Mouse (Mus musculus) neural tube, embryonic 15.5 days (tissue): ENCODE results near the gene Cnot6. TPM values are rescaled to one million over a fixed set of nuclear protein-coding genes. Genes with fewer than 3 reads are reported as not detected.

Source experiments
- ATAC-seq: fragments of 200-750 bp; cut with Nextera tagmentation; 2 replicates; pipeline ENCODE4 v1.8.0; 2017; ENCODE audit warnings: mild to moderate bottlenecking, moderate TSS enrichment, moderate library complexity; ENCODE audit not compliant: low FRiP score
- H3K27ac ChIP-seq: fragments of 300-500 bp; sonication (generic); replicated peaks from 2 replicates; pipeline ENCODE4 v1.5.1; 2015; ENCODE audit warnings: mild to moderate bottlenecking, inconsistent platforms
- H3K27me3 ChIP-seq: fragments of 300-500 bp; sonication (generic); replicated peaks from 2 replicates; pipeline ENCODE4 v1.6.1; 2015; ENCODE audit warnings: inconsistent platforms
- H3K36me3 ChIP-seq: fragments of 300-500 bp; sonication (generic); 2 replicates; pipeline ENCODE4 v1.6.1; 2015; ENCODE audit warnings: inconsistent platforms
- H3K4me1 ChIP-seq: fragments of 300-500 bp; sonication (generic); 2 replicates; pipeline ENCODE4 v1.6.1; 2015; ENCODE audit warnings: inconsistent platforms
- H3K4me2 ChIP-seq: fragments of 300-500 bp; sonication (generic); 2 replicates; pipeline ENCODE4 v1.6.1; 2015; ENCODE audit warnings: inconsistent platforms, mild to moderate bottlenecking, moderate library complexity
- H3K4me3 ChIP-seq: fragments of 300-500 bp; sonication (generic); replicated peaks from 2 replicates; pipeline ENCODE4 v1.5.1; 2015; ENCODE audit warnings: mild to moderate bottlenecking, inconsistent platforms
- H3K9ac ChIP-seq: fragments of 300-500 bp; sonication (generic); replicated peaks from 2 replicates; pipeline ENCODE4 v1.6.1; 2015; ENCODE audit warnings: mild to moderate bottlenecking, inconsistent platforms
- H3K9me3 ChIP-seq: fragments of 300-500 bp; sonication (generic); replicated peaks from 2 replicates; pipeline ENCODE4 v1.6.1; 2016; ENCODE audit warnings: inconsistent platforms
- WGBS: fragments of 180-500 bp; shearing (Covaris S2); methylation state at CpG from one replicate; pipeline ENCODE4 v1.1.7; 2015; ENCODE audit warnings: mixed read lengths; 5-methylcytosine and 5-hydroxymethylcytosine counted together
- polyA plus RNA-seq: library from polyadenylated mRNA; unstranded; fragments of >200 nt; fragmentation: Nextera tagmentation; extraction: Ambion mirVana; gene quantifications from 2 replicates; pipeline ENCODE4 v1.2.1, GENCODE M21; 2015

Gene Cnot6
- polyA plus RNA-seq, 1 experiment from 2014 or later, result 31.2 TPM

DNA sequence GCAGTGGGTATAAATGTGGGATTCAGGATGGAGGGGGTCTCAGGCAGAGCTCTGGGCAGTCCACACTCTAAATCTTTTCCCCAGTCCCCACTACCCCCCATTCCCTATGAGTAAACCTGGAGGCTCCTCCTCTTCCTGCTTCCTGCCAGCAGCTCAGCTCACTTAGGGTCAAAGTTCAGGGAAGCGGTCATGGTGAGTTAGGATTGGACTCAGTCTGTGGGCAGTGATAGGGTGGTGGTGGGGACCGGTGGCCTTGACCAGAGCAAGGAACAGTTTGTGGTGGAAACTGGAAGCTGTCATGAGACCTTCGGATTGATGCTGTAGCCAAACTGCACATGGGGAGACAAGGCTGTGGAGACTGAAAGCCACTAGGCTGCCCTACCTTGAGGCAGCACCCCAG lies 88.4 kb downstream of the Cnot6 start:
- WGBS, result 91% methylated on average over 3 of the region's 3 CpGs
- H3K4me3 ChIP-seq, result no peak overlapping the region
- H3K27ac ChIP-seq, result no peak overlapping the region
- H3K36me3 ChIP-seq, result no peaks in the 10 kb centered on the region
- no peaks in the 10 kb centered on the region for H3K9me3 ChIP-seq
- H3K9ac ChIP-seq, result no peak overlapping the region
- ATAC-seq, result no peak
- H3K4me2 ChIP-seq, result no peak overlapping the region
- H3K27me3 ChIP-seq, result no peaks in the 10 kb centered on the region
- no peaks in the 10 kb centered on the region for H3K4me1 ChIP-seq

DNA sequence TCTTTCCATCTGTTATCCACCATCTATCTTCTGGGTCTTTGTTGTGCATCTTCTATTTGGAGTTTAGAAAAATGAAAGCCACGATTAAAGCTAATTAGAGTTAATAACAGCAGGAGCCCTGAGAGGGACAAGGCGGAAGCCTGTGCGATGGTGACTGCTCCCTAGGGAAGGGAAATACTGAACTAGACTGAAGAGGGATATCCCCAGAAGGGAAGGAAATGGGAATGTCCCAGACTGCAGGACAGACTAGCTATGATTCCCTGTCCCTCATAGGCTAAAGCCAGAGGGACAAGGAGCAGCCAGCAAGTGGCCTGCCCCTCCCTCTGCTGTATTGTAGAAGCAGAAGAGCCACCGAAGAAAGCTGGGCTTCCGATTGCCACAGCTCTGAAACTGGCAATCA lies 90.6 kb downstream of the Cnot6 start:
- WGBS, result 69% methylated on average over 5 of the region's 5 CpGs

More for the DNA sequence above, 90.6 kb downstream of the Cnot6 start:
- Histone ChIP-seq H3K4me3 (no peak overlapping the region), H3K4me1 (no peaks in the 10 kb centered on the region), H3K4me2 (no peak overlapping the region), H3K27me3 (no peaks in the 10 kb centered on the region), H3K9me3 (no peaks in the 10 kb centered on the region), H3K36me3 (no peaks in the 10 kb centered on the region), H3K27ac (no peak overlapping the region), H3K9ac (no peak overlapping the region)
- no peak for ATAC-seq

Other genes starting within 250 kb of the Cnot6 start
- not detected in 2 replicates for gene Olfr1386, start 247.7 kb downstream of the Cnot6 start, polyA plus RNA-seq
- not detected in 2 replicates for gene Olfr1385, start 223.7 kb downstream of the Cnot6 start, polyA plus RNA-seq
- gene Olfr1384, start 206.0 kb downstream of the Cnot6 start, polyA plus RNA-seq, result not detected in 2 replicates
- gene Olfr1383, start 193.1 kb downstream of the Cnot6 start, polyA plus RNA-seq, result not detected in 2 replicates
- gene Olfr1382, start 184.5 kb downstream of the Cnot6 start, polyA plus RNA-seq, result not detected in 2 replicates
- not detected in 2 replicates for gene Olfr1381, start 169.3 kb downstream of the Cnot6 start, polyA plus RNA-seq
- gene Olfr1380, start 155.8 kb downstream of the Cnot6 start, polyA plus RNA-seq, result not detected in 2 replicates
- 1.7 and 2.1 TPM in 2 replicates for gene Flt4, start 103.5 kb downstream of the Cnot6 start, polyA plus RNA-seq
- gene Scgb3a1, start 49.1 kb downstream of the Cnot6 start, polyA plus RNA-seq, result not detected in 2 replicates
- gene Gfpt2, start 81.5 kb upstream of the Cnot6 start, polyA plus RNA-seq, result 5.3 and 6.3 TPM in 2 replicates
- 64.2 and 73.5 TPM in 2 replicates for gene Mapk9, start 134.0 kb upstream of the Cnot6 start, polyA plus RNA-seq
- gene Rasgef1c, start 189.1 kb upstream of the Cnot6 start, polyA plus RNA-seq, result 25.2 and 31.0 TPM in 2 replicates